Comparison of ENCODE assay signal across 15 mouse cellular contexts in the genomic region with DNA sequence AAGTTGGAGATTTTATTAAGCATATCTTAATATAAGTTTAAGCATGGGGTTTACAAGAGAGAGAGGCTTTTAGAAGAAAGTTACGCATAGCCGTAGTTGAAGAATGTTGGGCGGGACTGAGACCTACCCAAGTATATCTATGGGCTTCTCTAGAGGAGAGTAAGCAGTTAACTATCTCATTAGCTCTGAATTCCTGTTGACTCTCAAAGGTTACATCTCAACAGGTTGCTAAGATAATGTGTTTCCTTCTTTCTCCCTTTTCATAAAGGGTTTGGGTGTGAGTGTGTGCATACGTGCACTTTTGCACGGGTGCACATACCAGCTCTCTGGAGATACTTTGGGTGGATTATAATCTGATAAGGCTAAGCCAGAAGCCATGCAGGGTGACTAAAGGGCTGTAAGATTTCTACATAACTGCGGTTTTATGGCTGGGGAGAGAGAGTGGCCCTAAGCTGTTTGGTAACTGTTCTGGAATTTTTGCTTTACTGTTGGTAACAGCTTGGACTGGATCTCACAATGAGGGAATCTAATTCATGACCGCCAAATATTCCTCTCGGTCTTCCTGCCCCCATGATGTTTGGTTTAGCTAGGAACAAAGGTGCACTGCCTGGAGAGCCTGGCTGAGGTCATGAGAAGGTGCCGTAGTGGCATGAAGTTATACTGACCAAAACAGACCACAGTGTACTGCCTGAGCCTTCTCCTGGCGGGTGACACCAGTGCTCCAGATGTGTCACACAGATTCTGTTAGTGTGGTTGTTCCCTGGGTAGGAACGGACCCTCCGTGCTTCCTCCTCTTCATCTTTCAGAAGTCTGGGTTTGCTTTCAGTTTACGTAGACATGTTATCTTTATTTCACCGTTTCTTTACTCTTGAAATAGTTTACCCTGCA.
DNase-seq lines count a peak whose midpoint lies in the region; ATAC-seq and TF ChIP-seq lines count a peak whose summit lies in the region.
"Had no signal": no experiment of that assay in that cellular context is flagged by ENCODE, and none has a peak within 500 bp of the region (broad histone marks: within the 10 kb centered on the region; RNA-seq: fewer than 3 reads in every experiment).

No protein-coding gene starts in this region.

- peaks cover 12% of the 10 kb centered on the region; the same call in 1 of the 2 replicates for H3K79me2 ChIP-seq in liver, adult 2 months (ENCODE audit: control insufficient read depth, insufficient read depth, low read length)
- peaks cover 14% of the 10 kb centered on the region for H3K79me2 ChIP-seq in myocyte (ENCODE audit: control insufficient read depth, insufficient read depth)
- H3K79me2 ChIP-seq in heart, adult 2 months (replicated peaks; ENCODE audit: control insufficient read depth, insufficient read depth, low read length): no peaks in the 10 kb centered on the region

- no peak for TF ChIP-seq EP300 in heart, adult 2 months (IDR thresholded peaks at IDR 0.05; ENCODE audit: insufficient read depth, low read depth, low read length)

- no peaks in the 10 kb centered on the region; the same call in 1 of the 2 replicates for H3K4me1 ChIP-seq in liver, adult 2 months (ENCODE audit: control insufficient read depth, insufficient read depth, low read length)
- H3K4me1 ChIP-seq in bone marrow, adult 2 months (ENCODE audit: control insufficient read depth, insufficient read depth, low read length): peaks cover 7% of the 10 kb centered on the region; the same call in 1 of the 2 replicates
- H3K4me1 ChIP-seq in liver, embryonic 12.5 days: peaks cover 41% of the 10 kb centered on the region
- no peaks in the 10 kb centered on the region for H3K4me1 ChIP-seq in heart, adult 2 months (ENCODE audit: control insufficient read depth, insufficient read depth, low read length)
- H3K4me1 ChIP-seq: midbrain, embryonic 12.5 days had no signal

- peak; percentile 76 for ATAC-seq in liver, embryonic 12.5 days
- ATAC-seq: hindbrain, postnatal 0 days had no signal

- H3K4me3 ChIP-seq in liver, adult 2 months (ENCODE audit: insufficient read depth, low read depth, low read length): no peak overlapping the region
- peak overlapping the region; percentile 41 for H3K4me3 ChIP-seq in bone marrow, adult 2 months (replicated peaks; ENCODE audit: control insufficient read depth, low read depth, low read length)
- H3K4me3 ChIP-seq in liver, embryonic 12.5 days: no peak overlapping the region
- H3K4me3 ChIP-seq in myocyte: no peak overlapping the region
- H3K4me3 ChIP-seq in layer of hippocampus, adult 2 months: no peak overlapping the region
- H3K4me3 ChIP-seq in heart, adult 2 months: no peak overlapping the region
- H3K4me3 ChIP-seq: heart, embryonic 15.5 days; midbrain, embryonic 12.5 days had no signal

- DNase-seq in liver, adult 2 months (ENCODE audit: extremely low read depth, low read depth, low spot score): peak; percentile 33
- no peak for DNase-seq in liver
- no peak for DNase-seq in heart, postnatal 4 days
- DNase-seq in layer of hippocampus, adult 2 months (ENCODE audit: low spot score in 2 of 2): no peak
- no peak for DNase-seq in heart, adult 2 months
- DNase-seq: B cell, adult 2 months; cerebellum, adult 9-10 months; lung, embryonic 14.5 days had no signal

- no peak for TF ChIP-seq POLR2A in liver, adult 2 months (IDR thresholded peaks at IDR 0.05; ENCODE audit: extremely low read depth, insufficient read depth, low read length)
- TF ChIP-seq POLR2A in bone marrow, adult 2 months (IDR thresholded peaks at IDR 0.05; ENCODE audit: borderline replicate concordance, control insufficient read depth, low read depth, low read length): no peak
- TF ChIP-seq POLR2A in myocyte (IDR thresholded peaks at IDR 0.05; ENCODE audit: insufficient read length, low read depth): no peak
- TF ChIP-seq POLR2A in heart, adult 2 months (IDR thresholded peaks at IDR 0.05; ENCODE audit: insufficient read depth, low read depth, low read length): no peak

- H3K36me3 ChIP-seq in liver, adult 2 months (ENCODE audit: control insufficient read depth, insufficient read depth, low read length): no peaks in the 10 kb centered on the region
- peaks cover 10% of the 10 kb centered on the region; the same call in 1 of the 2 replicates for H3K36me3 ChIP-seq in liver, embryonic 12.5 days
- no peaks in the 10 kb centered on the region for H3K36me3 ChIP-seq in myocyte (ENCODE audit: control insufficient read depth, insufficient read depth)
- no peaks in the 10 kb centered on the region for H3K36me3 ChIP-seq in heart, adult 2 months (ENCODE audit: control insufficient read depth, insufficient read depth, low read length)
- H3K36me3 ChIP-seq: heart, embryonic 15.5 days; midbrain, embryonic 12.5 days had no signal

- TF ChIP-seq CTCF in liver, adult 2 months (IDR thresholded peaks at IDR 0.05; ENCODE audit: low read depth, low read length): no peak
- TF ChIP-seq CTCF in bone marrow, adult 2 months (IDR thresholded peaks at IDR 0.05; ENCODE audit: control insufficient read depth, insufficient read depth, low read length): no peak
- no peak for TF ChIP-seq CTCF in layer of hippocampus, adult 2 months (conservative IDR thresholded peaks at IDR 0.05)
- TF ChIP-seq CTCF in heart, adult 2 months (IDR thresholded peaks at IDR 0.05): no peak

- 87% methylated on average over 14 of the region's 14 CpGs for WGBS in liver, adult 2 months
- 33% methylated on average over 14 of the region's 14 CpGs for WGBS in bone marrow, adult 2 months
- WGBS in liver, embryonic 12.5 days (ENCODE audit: insufficient replicate concordance): 48% methylated on average over 14 of the region's 14 CpGs
- 92% methylated on average over 14 of the region's 14 CpGs for WGBS in heart, adult 2 months

- H3K27ac ChIP-seq in liver, adult 2 months (replicated peaks; ENCODE audit: insufficient read depth, low read depth, low read length): no peak overlapping the region
- H3K27ac ChIP-seq in bone marrow, adult 2 months (ENCODE audit: control insufficient read depth, insufficient read depth, low read depth, low read length, poor library complexity): peak overlapping the region; percentile 72; the same call in 1 of the 2 replicates
- no peak overlapping the region for H3K27ac ChIP-seq in liver, embryonic 12.5 days
- no peak overlapping the region for H3K27ac ChIP-seq in layer of hippocampus, adult 2 months
- no peak overlapping the region for H3K27ac ChIP-seq in heart, adult 2 months
- H3K27ac ChIP-seq: heart, embryonic 15.5 days; hindbrain, postnatal 0 days; kidney, postnatal 0 days; midbrain, embryonic 12.5 days had no signal

- intact Hi-C loops in heart, adult 2 months (cut with DNase I): no loop called here

- H3K9me3 ChIP-seq in liver, embryonic 12.5 days (replicated peaks): no peaks in the 10 kb centered on the region
- H3K9me3 ChIP-seq: heart, embryonic 15.5 days; midbrain, embryonic 12.5 days had no signal

- H3ac ChIP-seq in myocyte (ENCODE audit: control insufficient read depth, insufficient read length): no peak overlapping the region

- H3K9ac ChIP-seq in liver, adult 2 months (ENCODE audit: low read depth, low read length): no peak overlapping the region
- H3K9ac ChIP-seq in liver, embryonic 12.5 days: no peak overlapping the region
- no peak overlapping the region for H3K9ac ChIP-seq in heart, adult 2 months (ENCODE audit: low read depth, low read length)
- H3K9ac ChIP-seq: heart, embryonic 15.5 days; lung, embryonic 14.5 days; midbrain, embryonic 12.5 days had no signal

- peak overlapping the region; percentile 10 for H3K4me2 ChIP-seq in liver, embryonic 12.5 days
- H3K4me2 ChIP-seq in myocyte (ENCODE audit: low read depth): peak overlapping the region; percentile 28
- H3K4me2 ChIP-seq: heart, embryonic 15.5 days; lung, embryonic 14.5 days; midbrain, embryonic 12.5 days had no signal

- no peaks in the 10 kb centered on the region for H3K27me3 ChIP-seq in liver, adult 2 months (ENCODE audit: control insufficient read depth, insufficient read depth, low read length)
- H3K27me3 ChIP-seq in liver, embryonic 12.5 days (replicated peaks): no peaks in the 10 kb centered on the region
- no peaks in the 10 kb centered on the region for H3K27me3 ChIP-seq in myocyte (ENCODE audit: control insufficient read depth, insufficient read depth, insufficient read length)
- H3K27me3 ChIP-seq in heart, adult 2 months (ENCODE audit: control insufficient read depth, insufficient read depth, low read length): no peaks in the 10 kb centered on the region
- H3K27me3 ChIP-seq: heart, embryonic 15.5 days; midbrain, embryonic 12.5 days had no signal

TF ChIP-seq in myocyte, 11 proteins besides CTCF, POLR2A, EP300 and RAD21:
- no peak for TF ChIP-seq MAX (IDR thresholded peaks at IDR 0.05; ENCODE audit: low read depth)
- peak; percentile 67 for TF ChIP-seq CEBPB (IDR thresholded peaks at IDR 0.05; ENCODE audit: insufficient read depth, poor library complexity, severe bottlenecking)
